Mouse (Mus musculus) neural tube, embryonic 10.5 days (tissue): ENCODE measurements at regions not wholly inside any gene's neighbourhood (a gene's known extent, or its start where the extent isn't known, plus 50 kb on each side); places are given as distances from the start of the nearest gene placed in this dataset.

ENCODE experiments used
- DNase-seq: peaks from one replicate; pipeline ENCODE4 v3.0.0-alpha.2; 2017; ENCODE audit warnings: low spot score; ENCODE audit errors: extremely low spot score

- no peak for DNase-seq
These were observed 78.8 kb upstream of the Herc3 start for GRCm38 (mm10) chr6:58752496-58752895.

GRCm38 (mm10) chr6:58756309-58757015 lies 74.8 kb upstream of the Herc3 start:
- no peak for DNase-seq

- DNase-seq: no peak
These were observed 73.9 kb upstream of the Herc3 start for GRCm38 (mm10) chr6:58757339-58757738.

DNA sequence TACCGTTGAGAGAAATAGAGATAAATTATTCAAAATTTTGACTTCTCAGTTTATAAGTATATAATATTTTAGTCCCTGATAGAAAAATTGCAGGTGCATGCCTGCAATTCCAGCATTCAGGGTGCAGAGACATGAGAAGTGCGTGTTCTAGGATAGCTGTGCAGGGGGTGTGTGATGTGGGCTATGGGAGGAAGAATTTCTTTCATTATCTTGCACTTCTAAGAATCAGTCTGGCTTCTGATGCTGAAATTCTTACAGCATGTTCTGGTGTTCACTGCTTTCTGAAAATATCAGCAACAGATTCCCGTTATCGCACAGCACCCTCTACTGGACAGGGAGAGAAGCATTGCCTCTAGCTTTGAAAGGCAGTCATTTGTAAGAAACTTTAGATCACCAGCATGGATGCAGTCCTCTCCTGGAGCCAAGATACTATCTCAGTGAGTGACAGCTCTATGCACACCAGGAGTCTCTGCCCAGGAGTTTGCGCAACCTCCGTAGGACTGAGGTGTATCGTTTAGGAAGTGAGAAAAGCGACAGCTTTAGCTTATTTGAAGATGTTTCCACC lies 60.5 kb upstream of the Herc3 start:
- peak; percentile 70 for DNase-seq

DNA sequence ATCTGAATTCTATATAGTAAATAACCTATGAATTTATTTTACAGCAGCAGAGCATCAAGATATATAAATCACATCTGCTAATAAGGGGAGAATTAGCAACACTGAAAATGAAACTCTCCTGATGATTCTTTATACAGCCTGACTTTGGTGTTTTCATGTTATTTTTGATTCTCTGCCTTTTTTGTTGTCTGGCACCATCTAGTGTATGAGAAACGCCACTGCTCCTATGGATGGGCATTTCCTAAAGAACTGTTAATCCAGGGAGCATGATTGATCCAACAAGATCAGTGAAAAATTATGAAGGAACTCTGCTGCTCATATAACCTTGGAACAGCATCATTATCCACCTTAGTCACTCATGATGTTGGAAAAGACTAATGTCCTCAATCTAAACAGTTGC lies 59.3 kb upstream of the Herc3 start:
- DNase-seq: no peak
